Mouse (Mus musculus) left cerebral cortex, adult 9 months (tissue): ENCODE data around the gene Fam219a.

Experiments used
- DNase-seq, 2 experiments: peaks; one replicate each; pipeline ENCODE4 v3.0.0; 2022; ENCODE audit warnings: low spot score in 2 of 2

Fam219a gene

DNA sequence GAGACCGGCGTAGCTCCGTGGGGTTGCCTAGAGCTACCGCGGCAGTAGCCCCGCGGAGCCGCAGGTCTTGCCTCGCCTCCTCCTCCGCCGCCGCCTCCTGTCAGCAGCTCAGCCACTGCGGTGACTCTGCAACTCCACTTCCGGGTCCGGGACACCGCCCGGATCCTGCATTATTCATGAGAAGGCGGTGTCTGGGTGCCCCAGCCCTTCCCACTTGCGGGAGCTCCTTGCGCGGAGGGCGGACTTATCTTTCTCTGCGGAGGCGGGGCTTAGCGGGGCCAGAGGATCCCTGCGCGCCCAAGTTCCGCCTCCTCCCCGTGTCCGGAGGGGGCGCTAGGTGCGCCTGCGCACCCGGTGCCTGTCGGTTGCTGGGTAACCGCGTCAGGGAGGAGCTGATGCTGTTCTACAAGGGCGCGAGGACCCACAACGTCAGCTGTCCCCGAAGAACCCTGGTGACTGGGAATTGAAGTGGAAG, at the start of gene Fam219a, which contains the start of gene Dnaic1:
Gene Fam219a (minus strand): TSS at position 128 of the 475 bp plus-strand sequence.
Gene Dnaic1 (plus strand): TSS at position 365 of the 475 bp plus-strand sequence.
- peak; percentile 99 for DNase-seq

- DNase-seq = peak; percentile 77 to 81
Measured at GRCm38 (mm10) chr4:41615661-41616599, 46.6 kb upstream of the Fam219a start.

DNA sequence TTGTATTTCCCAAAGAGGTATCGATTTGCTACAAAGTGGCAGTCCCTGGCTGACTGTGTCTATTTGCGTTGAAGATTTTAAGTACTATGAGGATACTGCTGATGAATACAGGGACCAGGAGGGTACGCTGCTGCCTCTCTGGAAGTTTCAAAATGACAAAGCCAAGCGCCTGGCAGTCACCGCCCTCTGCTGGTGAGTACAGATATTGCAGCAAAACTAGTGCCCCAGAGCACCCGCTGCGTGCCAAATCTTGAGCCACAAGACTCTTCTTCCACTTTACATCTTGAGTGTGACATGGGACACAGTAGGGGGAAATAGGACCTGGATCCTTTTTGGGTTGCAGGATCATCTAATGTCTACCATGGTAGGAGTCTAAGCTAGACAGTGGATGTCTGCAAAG, 44.8 kb upstream of the Fam219a start:
- peak in 1 of 2 experiments; percentile 92 for DNase-seq

GRCm38 (mm10) chr4:41612166-41612565, 42.8 kb upstream of the Fam219a start:
- no peak for DNase-seq

GRCm38 (mm10) chr4:41610594-41610980, 41.2 kb upstream of the Fam219a start:
- DNase-seq = no peak

DNA sequence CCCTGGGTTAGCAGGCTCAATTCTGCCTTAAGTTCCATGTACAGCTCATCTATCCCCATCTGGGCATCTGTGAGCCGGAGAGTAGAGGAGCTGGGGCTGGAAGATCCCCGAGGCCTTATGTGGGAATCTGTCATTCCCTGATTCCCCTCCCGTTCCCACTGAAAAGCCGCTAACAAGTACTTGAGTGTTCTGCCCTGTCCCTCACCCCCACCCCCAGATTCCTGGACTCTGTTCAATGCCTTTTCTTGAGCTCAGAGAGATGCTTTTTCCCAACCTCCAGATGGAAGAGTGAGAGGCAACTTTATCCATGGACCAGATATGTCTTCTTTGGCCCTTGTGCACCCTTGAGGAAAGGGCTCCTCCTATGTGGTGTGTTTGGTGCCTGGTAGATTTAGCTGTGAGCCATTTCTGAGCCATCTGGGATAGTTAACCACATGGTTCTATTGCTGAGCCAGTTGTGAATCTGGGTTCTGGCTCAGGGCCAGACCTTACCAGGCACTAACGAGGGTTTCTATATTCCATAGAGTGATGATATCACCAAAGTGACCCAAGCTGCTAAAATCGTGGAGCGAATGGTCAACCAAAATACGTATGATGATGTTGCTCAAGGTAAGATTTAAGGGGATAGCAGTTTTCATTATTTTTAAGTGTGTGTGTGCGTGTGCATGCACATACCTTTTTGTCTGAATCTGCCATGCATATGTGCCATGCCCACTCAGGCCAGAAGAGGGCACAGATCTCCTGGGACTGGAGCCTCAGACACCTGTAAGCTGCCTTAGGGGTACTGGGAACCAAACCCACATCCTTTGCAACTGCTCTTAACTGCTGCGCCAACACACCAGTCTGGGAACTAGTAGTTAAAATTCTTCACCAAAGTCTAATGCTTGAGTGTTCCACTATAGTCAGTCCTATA, 40.6 kb upstream of the Fam219a start:
- no peak for DNase-seq

- no peak for DNase-seq
Measured at GRCm38 (mm10) chr4:41606784-41607183, 37.4 kb upstream of the Fam219a start.

DNA sequence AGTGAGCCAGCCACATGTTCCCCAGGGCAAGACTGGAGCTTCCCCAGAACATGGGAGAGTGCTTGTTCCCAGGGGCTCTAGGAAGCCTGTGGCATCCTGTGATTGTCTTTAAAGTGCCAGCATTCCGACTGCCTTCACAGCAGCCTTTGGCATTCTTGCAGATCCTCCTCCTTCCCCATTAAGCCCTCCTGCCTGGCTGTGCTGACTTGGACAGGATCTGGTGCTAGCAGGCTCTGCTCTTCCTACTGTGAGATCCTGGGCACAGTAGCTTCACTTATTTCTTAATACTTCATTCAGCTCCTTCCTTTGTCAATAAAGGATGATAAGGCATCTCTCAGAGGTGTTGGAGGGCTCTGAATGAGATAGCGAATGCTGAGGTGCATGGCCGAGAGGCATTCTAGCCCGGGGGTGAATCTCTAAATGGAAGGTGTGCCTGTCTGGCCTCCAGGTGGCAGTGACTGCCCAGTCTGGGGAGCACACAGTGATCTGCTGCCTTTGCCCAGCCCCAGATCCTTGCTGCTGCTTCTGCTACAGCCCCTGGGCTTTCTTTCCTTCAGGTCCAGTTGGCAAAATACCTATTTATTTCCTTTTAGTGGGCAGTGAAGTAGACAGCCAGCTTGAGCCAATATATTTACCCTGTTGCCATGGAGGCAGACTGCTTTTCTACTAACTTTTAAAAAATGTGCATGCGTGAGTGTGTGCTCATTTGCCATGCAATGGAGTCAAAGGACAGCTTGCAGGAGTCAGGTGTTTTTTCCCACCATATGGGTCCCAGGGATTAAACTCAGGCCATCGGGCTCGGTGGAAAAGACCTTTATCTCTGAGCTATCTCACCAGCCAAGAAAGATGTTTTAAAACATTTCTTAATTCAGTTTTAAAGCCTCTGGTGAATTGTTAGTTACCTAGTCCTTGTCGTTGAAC, 35.4 kb upstream of the Fam219a start:
- no peak for DNase-seq

DNA sequence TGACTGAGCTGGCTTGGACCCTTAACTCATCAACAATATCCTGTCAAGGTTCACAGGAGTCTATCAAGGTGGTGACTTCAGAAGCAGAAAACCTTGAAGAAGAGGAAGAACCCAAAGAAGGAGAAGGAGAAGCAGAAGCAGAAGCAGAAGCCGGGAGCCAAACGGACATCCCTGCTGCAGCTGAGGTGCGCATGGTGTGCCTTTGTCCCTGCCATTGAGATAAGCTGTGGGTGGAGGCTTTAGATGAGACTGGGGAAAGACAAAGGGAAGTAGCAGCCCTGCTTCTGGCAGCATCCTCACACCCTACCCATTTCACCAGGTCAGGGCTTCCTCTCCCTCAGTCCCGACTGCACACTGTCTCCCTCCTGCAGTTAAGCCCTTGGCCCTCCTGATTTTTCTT, 33.5 kb upstream of the Fam219a start:
- DNase-seq = no peak

- DNase-seq = no peak
Measured at GRCm38 (mm10) chr4:41583353-41583752, 14.0 kb upstream of the Fam219a start.

GRCm38 (mm10) chr4:41575914-41576313, 6.6 kb upstream of the Fam219a start:
- no peak for DNase-seq

DNA sequence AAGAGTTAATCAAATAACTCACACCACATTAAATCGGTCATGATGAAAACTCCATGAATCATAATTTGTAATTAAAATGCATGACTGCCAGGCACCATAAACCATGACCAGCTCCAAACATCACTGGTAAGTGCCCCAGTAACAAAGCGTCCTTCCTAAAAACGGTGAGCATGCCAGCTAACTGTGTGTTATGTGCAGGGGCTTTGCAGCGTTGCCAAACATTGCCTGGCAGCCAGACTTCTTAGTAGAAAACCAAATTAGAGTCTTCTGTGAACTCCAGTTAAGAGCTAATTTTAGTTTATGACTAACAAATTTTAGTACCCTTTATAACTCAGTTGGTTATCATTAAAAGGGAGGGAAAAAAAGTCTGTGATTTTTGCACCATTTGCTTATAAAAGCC, 4.2 kb upstream of the Fam219a start:
- no peak for DNase-seq

GRCm38 (mm10) chr4:41571490-41571889, 2.2 kb upstream of the Fam219a start:
- no peak for DNase-seq

DNA sequence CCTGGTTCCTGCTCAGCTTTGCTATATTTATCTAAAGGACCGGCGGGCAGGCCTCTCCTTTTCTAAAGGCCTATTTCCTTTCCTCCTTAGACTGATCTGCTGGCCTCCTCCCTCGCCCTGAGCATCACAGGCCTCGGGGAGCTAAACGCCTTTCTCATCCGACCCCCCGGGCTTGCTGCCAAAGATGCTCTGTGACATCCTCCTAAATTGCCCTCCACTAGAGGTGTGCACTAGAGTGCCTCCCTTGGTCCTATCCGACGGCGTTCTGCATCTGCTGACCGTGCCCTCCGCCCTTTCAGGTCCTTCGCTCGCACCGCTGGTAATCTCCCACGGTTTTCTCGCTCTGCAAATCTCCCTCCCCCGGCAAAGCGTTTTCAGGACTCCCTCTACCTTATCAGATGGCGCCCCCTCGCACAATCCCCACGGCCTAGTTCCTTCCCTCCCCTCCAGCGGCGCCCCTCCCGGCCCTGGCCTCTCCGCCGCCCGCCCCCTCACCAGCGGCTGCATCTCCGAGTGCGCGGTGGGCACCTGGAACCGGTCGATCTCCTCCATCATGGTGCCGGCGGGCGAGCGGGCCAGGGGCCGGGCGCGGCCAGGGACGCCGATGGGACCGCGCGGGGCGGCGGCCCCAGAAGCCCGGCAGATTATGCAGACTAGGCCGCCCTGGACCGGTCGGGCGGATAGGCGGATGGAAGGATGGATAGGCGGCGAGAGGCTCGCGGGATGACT, 492 bp downstream of the Fam219a start:
- DNase-seq = no peak

DNA sequence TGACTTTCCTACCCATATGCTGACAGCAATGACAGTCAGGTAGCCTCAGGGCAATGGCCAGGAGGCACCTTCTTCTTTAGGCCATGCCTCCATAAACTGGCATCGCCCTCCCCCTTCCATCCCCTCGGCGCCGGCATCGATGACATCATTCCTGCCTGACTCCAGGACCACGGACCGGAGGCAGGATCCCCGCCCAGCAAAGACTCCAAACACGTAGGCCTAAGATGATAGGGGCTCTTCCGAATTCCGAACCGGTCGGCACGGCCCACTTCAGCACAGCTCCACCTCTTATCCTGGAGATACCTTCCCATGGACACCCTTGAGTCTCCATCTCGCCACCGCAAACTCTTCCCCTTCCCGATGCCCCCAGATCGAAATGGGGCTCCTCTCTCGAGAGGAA, 1.1 kb downstream of the Fam219a start:
- DNase-seq = peak; percentile 52 to 62

DNA sequence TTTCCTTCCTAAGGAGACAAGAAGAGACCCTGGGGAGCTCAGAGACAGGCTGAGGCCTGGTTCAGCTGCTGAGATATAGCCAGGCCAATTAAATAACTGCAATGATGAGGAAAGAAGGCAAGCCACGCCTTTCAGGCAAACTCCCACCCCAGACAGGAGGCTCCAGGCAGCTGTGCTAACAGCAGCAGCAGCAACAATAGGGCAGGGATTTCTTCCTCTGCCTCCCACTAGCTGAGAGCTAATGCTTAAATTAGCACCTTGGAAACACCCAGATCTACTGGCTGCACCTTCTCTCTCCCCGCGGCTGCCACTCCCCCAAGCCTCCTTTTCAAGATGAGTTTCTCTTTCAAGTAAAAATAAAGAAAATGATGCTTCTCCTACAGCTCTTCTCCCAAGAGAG, 3.2 kb downstream of the Fam219a start:
- DNase-seq = peak; percentile 50 to 62

DNA sequence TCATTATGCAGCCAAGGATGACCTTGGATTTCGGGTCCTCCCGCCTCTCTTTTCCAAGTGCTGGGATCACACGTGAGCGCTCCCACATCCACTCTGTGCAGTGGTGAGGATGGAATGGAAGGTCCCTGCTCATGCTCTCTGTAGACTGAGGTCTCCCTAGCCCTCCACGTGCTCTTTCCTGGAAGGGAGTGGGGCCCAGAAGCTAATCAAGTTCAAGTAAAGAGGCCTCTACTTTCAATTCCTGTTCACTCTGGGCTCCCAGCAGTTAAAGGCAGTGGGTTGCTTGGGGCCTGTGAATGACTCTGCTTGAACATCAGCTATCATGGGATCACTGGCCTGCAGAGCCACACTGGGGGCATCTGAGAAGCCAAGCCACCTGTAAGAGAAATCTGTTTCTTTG, 6.0 kb downstream of the Fam219a start:
- no peak for DNase-seq

DNA sequence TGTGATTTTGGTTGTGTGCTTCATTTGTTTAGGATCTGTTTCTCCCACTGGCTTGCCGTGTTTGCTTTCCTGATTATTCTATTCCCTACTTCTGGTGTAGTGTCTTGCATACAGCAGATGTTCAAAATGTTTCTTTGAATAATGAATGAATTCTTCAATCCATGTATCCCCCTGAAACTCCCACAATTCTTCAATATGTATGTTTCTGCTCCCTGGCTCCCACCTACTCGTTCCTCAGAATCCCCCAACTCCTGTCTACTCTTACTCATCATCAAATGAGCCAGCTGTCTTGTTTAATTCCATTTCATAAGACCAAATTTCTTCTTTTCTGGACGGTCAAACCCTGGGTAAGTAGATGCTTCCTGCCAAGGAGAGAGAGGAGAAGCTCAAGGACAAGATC, 12.2 kb downstream of the Fam219a start:
- DNase-seq = no peak

GRCm38 (mm10) chr4:41556311-41556953, 12.9 kb downstream of the Fam219a start:
- no peak for DNase-seq
